Mouse (Mus musculus) thymus, adult 2 months (tissue): ENCODE measurements around the gene 1700024P04Rik. TPM values are rescaled to one million over a fixed set of nuclear protein-coding genes. Genes with fewer than 3 reads are reported as not detected.

ENCODE experiments used
- DNase-seq: peaks from one replicate; pipeline ENCODE4 v3.0.0; 2021
- H3K27ac ChIP-seq: fragments of 200-500 bp; 2 replicates; pipeline ENCODE4 v1.5.1; 2012; ENCODE audit warnings: low read length, control low read depth; ENCODE audit not compliant: control insufficient read depth, insufficient read depth
- H3K27me3 ChIP-seq: fragments of 200-500 bp; 2 replicates; pipeline ENCODE4 v1.6.1; 2012; ENCODE audit warnings: mild to moderate bottlenecking, low read length, moderate library complexity, mixed read lengths; ENCODE audit not compliant: control insufficient read depth, insufficient read depth
- H3K36me3 ChIP-seq: fragments of 200-500 bp; 2 replicates; pipeline ENCODE4 v1.6.1; 2012; ENCODE audit warnings: mild to moderate bottlenecking, low read length, moderate library complexity; ENCODE audit not compliant: control insufficient read depth, insufficient read depth
- H3K4me1 ChIP-seq: fragments of 200-500 bp; replicated peaks from 2 replicates; pipeline ENCODE4 v1.6.1; 2012; ENCODE audit warnings: low read length; ENCODE audit not compliant: control insufficient read depth, insufficient read depth
- H3K4me3 ChIP-seq: fragments of 200-500 bp; 2 replicates; pipeline ENCODE4 v1.5.1; 2012; ENCODE audit warnings: mild to moderate bottlenecking, low read length, control low read depth, moderate library complexity; ENCODE audit not compliant: control insufficient read depth, insufficient read depth
- CTCF ChIP-seq: fragments of 200-500 bp; IDR thresholded peaks from 2 replicates; pipeline ENCODE4 v1.5.1; 2012; ENCODE audit warnings: mild to moderate bottlenecking, control low read depth, low read length, moderate library complexity, borderline replicate concordance; ENCODE audit not compliant: control insufficient read depth, poor library complexity, insufficient read depth; ENCODE audit errors: extremely low read depth
- POLR2A ChIP-seq: fragments of 200-500 bp; IDR thresholded peaks from 2 replicates; pipeline ENCODE4 v1.6.1; 2012; ENCODE audit warnings: mild to moderate bottlenecking, low read length, control low read depth, moderate library complexity; ENCODE audit not compliant: control insufficient read depth, poor library complexity, insufficient read depth; ENCODE audit errors: extremely low read depth
- WGBS: fragments of 180-500 bp; shearing (Covaris S2); methylation state at CpG from one replicate; pipeline ENCODE4 v1.1.7; 2018; 5-methylcytosine and 5-hydroxymethylcytosine counted together
- polyA plus RNA-seq: library from polyadenylated mRNA; depleted of rRNA; stranded (reverse); fragments of >200 nt; gene quantifications from 2 replicates; pipeline ENCODE4 v1.2.3, GENCODE M21; 2012; rRNA removed

The 1700024P04Rik gene
- polyA plus RNA-seq, result 0.39 TPM in 1 of 2 replicates, not detected in the other

- H3K4me1 ChIP-seq, result no peaks in the 10 kb centered on the region
- no peaks in the 10 kb centered on the region for H3K36me3 ChIP-seq
- H3K27me3 ChIP-seq, result no peaks in the 10 kb centered on the region
- WGBS, result 74% methylated on average over 2 of the region's 2 CpGs
- TF ChIP-seq POLR2A, result no peak
- no peak for TF ChIP-seq CTCF
- H3K27ac ChIP-seq, result no peak within 1 kb of the TSS
- DNase-seq, result no peak
- H3K4me3 ChIP-seq, result no peak within 1 kb of the TSS
Observed at GRCm38 (mm10) chr13:98984465-98984864, at the start of gene 1700024P04Rik. 1700024P04Rik (minus strand) TSS chr13:98984565.

- 92% methylated on average over 11 of the region's 11 CpGs for WGBS
Observed at GRCm38 (mm10) chr13:99031223-99032216, 47.2 kb upstream of the 1700024P04Rik start.

GRCm38 (mm10) chr13:99030579-99031200 lies 46.3 kb upstream of the 1700024P04Rik start:
- Histone ChIP-seq H3K36me3 (no peaks in the 10 kb centered on the region), H3K4me1 (peaks cover 20% of the 10 kb centered on the region), H3K4me3 (no peak overlapping the region), H3K27ac (peak overlapping the region; percentile 59), H3K27me3 (no peaks in the 10 kb centered on the region)
- DNase-seq, result no peak
- TF ChIP-seq CTCF (no peak), POLR2A (no peak)
- 38% methylated on average over 15 of the region's 15 CpGs for WGBS

More at GRCm38 (mm10) chr13:99031223-99032216, 47.2 kb upstream of the 1700024P04Rik start:
- H3K27me3 ChIP-seq, result no peaks in the 10 kb centered on the region
- H3K27ac ChIP-seq, result peak overlapping the region; percentile 59; the same call in 1 of the 2 replicates
- TF ChIP-seq CTCF (no peak), POLR2A (no peak)
- peaks cover 20% of the 10 kb centered on the region for H3K4me1 ChIP-seq
- no peaks in the 10 kb centered on the region for H3K36me3 ChIP-seq
- H3K4me3 ChIP-seq, result no peak overlapping the region
- DNase-seq, result no peak

GRCm38 (mm10) chr13:99025268-99025667 lies 40.9 kb upstream of the 1700024P04Rik start:
- WGBS, result 97% methylated on average over 5 of the region's 5 CpGs
- H3K4me3 ChIP-seq, result no peak overlapping the region
- no peak for TF ChIP-seq POLR2A
- TF ChIP-seq CTCF, result no peak
- no peaks in the 10 kb centered on the region for H3K36me3 ChIP-seq
- H3K4me1 ChIP-seq, result peaks cover 14% of the 10 kb centered on the region
- H3K27ac ChIP-seq, result no peak overlapping the region
- no peaks in the 10 kb centered on the region for H3K27me3 ChIP-seq
- DNase-seq, result no peak

- no peak overlapping the region for H3K4me3 ChIP-seq
- no peaks in the 10 kb centered on the region for H3K27me3 ChIP-seq
- WGBS, result 94% methylated on average over 7 of the region's 7 CpGs
- H3K27ac ChIP-seq, result no peak overlapping the region
- no peaks in the 10 kb centered on the region for H3K36me3 ChIP-seq
- DNase-seq, result no peak
- no peaks in the 10 kb centered on the region for H3K4me1 ChIP-seq
- TF ChIP-seq POLR2A (no peak), CTCF (no peak)
Observed at GRCm38 (mm10) chr13:99022036-99022435, 37.7 kb upstream of the 1700024P04Rik start.

- 77% methylated on average over 6 of the region's 6 CpGs for WGBS
- Histone ChIP-seq H3K36me3 (no peaks in the 10 kb centered on the region), H3K27me3 (no peaks in the 10 kb centered on the region), H3K4me3 (no peak overlapping the region), H3K4me1 (no peaks in the 10 kb centered on the region), H3K27ac (no peak overlapping the region)
- no peak for TF ChIP-seq POLR2A
- TF ChIP-seq CTCF, result no peak
- DNase-seq, result no peak
Observed at GRCm38 (mm10) chr13:99021181-99021580, 36.8 kb upstream of the 1700024P04Rik start.
